Mouse (Mus musculus) embryonic facial prominence, embryonic 10.5 days (tissue): ENCODE measurements at regions not wholly inside any gene's neighbourhood (a gene's known extent, or its start where the extent isn't known, plus 50 kb on each side); places are given as distances from the start of the nearest gene placed in this dataset.

Experiments used
- DNase-seq: peaks from one replicate; pipeline ENCODE4 v3.0.0-alpha.2; 2017; ENCODE audit warnings: low spot score
- H3K27ac ChIP-seq: fragments of 300-500 bp; sonication (generic); replicated peaks from 2 replicates; pipeline ENCODE4 v1.5.1; 2016; ENCODE audit warnings: mild to moderate bottlenecking
- H3K27me3 ChIP-seq: fragments of 300-500 bp; sonication (generic); replicated peaks from 2 replicates; pipeline ENCODE4 v1.6.1; 2016; ENCODE audit warnings: low read depth, mild to moderate bottlenecking; ENCODE audit not compliant: poor library complexity, severe bottlenecking
- H3K36me3 ChIP-seq: fragments of 300-500 bp; sonication (generic); replicated peaks from 2 replicates; pipeline ENCODE4 v1.6.1; 2016; ENCODE audit warnings: mild to moderate bottlenecking, moderate library complexity
- H3K4me1 ChIP-seq: fragments of 300-500 bp; sonication (generic); 2 replicates; pipeline ENCODE4 v1.6.1; 2016
- H3K4me3 ChIP-seq: fragments of 300-500 bp; sonication (generic); 2 replicates; pipeline ENCODE4 v1.5.1; 2016; ENCODE audit warnings: mild to moderate bottlenecking, moderate library complexity
- H3K9me3 ChIP-seq: fragments of 300-500 bp; sonication (generic); 2 replicates; pipeline ENCODE4 v1.6.1; 2016; ENCODE audit warnings: mild to moderate bottlenecking
- whole genome bisulfite sequencing: fragments of 180-500 bp; shearing (Covaris S2); methylation state at CpG from one replicate; pipeline ENCODE4 v1.1.7; 2016; 5-methylcytosine and 5-hydroxymethylcytosine counted together

GRCm38 (mm10) chr2:50405932-50406331 lies 109.3 kb upstream of the Mmadhc start:
- Histone ChIP-seq H3K36me3 (no peaks in the 10 kb centered on the region), H3K4me3 (no peak overlapping the region), H3K4me1 (no peaks in the 10 kb centered on the region), H3K9me3 (no peaks in the 10 kb centered on the region), H3K27ac (no peak overlapping the region), H3K27me3 (no peaks in the 10 kb centered on the region)
- peak; percentile 9 for DNase-seq
- 56% methylated on average over 4 of the region's 4 CpGs for WGBS

GRCm38 (mm10) chr2:50403106-50403505 lies 106.5 kb upstream of the Mmadhc start:
- no peaks in the 10 kb centered on the region for H3K36me3 ChIP-seq

GRCm38 (mm10) chr2:50398576-50398975 lies 102.0 kb upstream of the Mmadhc start:
- H3K4me1 ChIP-seq: no peaks in the 10 kb centered on the region
- H3K9me3 ChIP-seq: no peaks in the 10 kb centered on the region
- 93% methylated on average over 5 of the region's 5 CpGs for WGBS
- H3K27me3 ChIP-seq: no peaks in the 10 kb centered on the region
- no peak overlapping the region for H3K27ac ChIP-seq
- no peaks in the 10 kb centered on the region for H3K36me3 ChIP-seq
- no peak for DNase-seq
- H3K4me3 ChIP-seq: no peak overlapping the region

More at GRCm38 (mm10) chr2:50403106-50403505, 106.5 kb upstream of the Mmadhc start:
- H3K4me1 ChIP-seq: no peaks in the 10 kb centered on the region
- H3K27me3 ChIP-seq: no peaks in the 10 kb centered on the region
- DNase-seq: no peak
- 87% methylated on average over 6 of the region's 6 CpGs for WGBS
- H3K27ac ChIP-seq: no peak overlapping the region
- H3K4me3 ChIP-seq: no peak overlapping the region
- H3K9me3 ChIP-seq: no peaks in the 10 kb centered on the region

- Histone ChIP-seq H3K9me3 (no peaks in the 10 kb centered on the region), H3K4me3 (no peak overlapping the region), H3K36me3 (no peaks in the 10 kb centered on the region), H3K4me1 (peaks cover 20% of the 10 kb centered on the region), H3K27ac (no peak overlapping the region), H3K27me3 (no peaks in the 10 kb centered on the region)
- WGBS: 79% methylated on average over 16 of the region's 16 CpGs
- no peak for DNase-seq
Observed at GRCm38 (mm10) chr2:50377609-50378413, 81.2 kb upstream of the Mmadhc start.

- H3K27ac ChIP-seq: no peak overlapping the region
- WGBS: 85% methylated on average over 2 of the region's 2 CpGs
- H3K9me3 ChIP-seq: no peaks in the 10 kb centered on the region
- DNase-seq: no peak
- peaks cover 21% of the 10 kb centered on the region for H3K4me1 ChIP-seq
- H3K36me3 ChIP-seq: no peaks in the 10 kb centered on the region
- H3K4me3 ChIP-seq: no peak overlapping the region
- no peaks in the 10 kb centered on the region for H3K27me3 ChIP-seq
Observed at GRCm38 (mm10) chr2:50373626-50374025, 77.0 kb upstream of the Mmadhc start.

- Histone ChIP-seq H3K4me1 (peaks cover 21% of the 10 kb centered on the region), H3K27ac (no peak overlapping the region), H3K4me3 (no peak overlapping the region), H3K27me3 (no peaks in the 10 kb centered on the region), H3K9me3 (no peaks in the 10 kb centered on the region), H3K36me3 (no peaks in the 10 kb centered on the region)
- peak; percentile 18 for DNase-seq
- WGBS: 55% methylated on average over 7 of the region's 7 CpGs
Observed at GRCm38 (mm10) chr2:50373006-50373405, 76.4 kb upstream of the Mmadhc start.

GRCm38 (mm10) chr2:50368831-50369230 lies 72.2 kb upstream of the Mmadhc start:
- DNase-seq: no peak
- no peaks in the 10 kb centered on the region for H3K9me3 ChIP-seq
- no peaks in the 10 kb centered on the region for H3K36me3 ChIP-seq
- peaks cover 16% of the 10 kb centered on the region for H3K4me1 ChIP-seq
- no peaks in the 10 kb centered on the region for H3K27me3 ChIP-seq
- WGBS: 76% methylated on average over 4 of the region's 4 CpGs
- H3K27ac ChIP-seq: no peak overlapping the region
- no peak overlapping the region for H3K4me3 ChIP-seq

- no peak for DNase-seq
- WGBS: 83% methylated on average over 6 of the region's 6 CpGs
- H3K4me3 ChIP-seq: no peak overlapping the region
- no peaks in the 10 kb centered on the region for H3K9me3 ChIP-seq
- H3K27ac ChIP-seq: no peak overlapping the region
- no peaks in the 10 kb centered on the region for H3K27me3 ChIP-seq
- H3K4me1 ChIP-seq: peaks cover 13% of the 10 kb centered on the region
- no peaks in the 10 kb centered on the region for H3K36me3 ChIP-seq
Observed at GRCm38 (mm10) chr2:50368351-50368750, 71.8 kb upstream of the Mmadhc start.

- no peaks in the 10 kb centered on the region for H3K27me3 ChIP-seq
- H3K4me3 ChIP-seq: no peak overlapping the region
- H3K9me3 ChIP-seq: 0 out of 2 replicates have a peak, but pooled peaks cover 2% of the 10 kb centered on the region
- DNase-seq: no peak
- H3K4me1 ChIP-seq: peaks cover 6% of the 10 kb centered on the region; the same call in 1 of the 2 replicates
- no peak overlapping the region for H3K27ac ChIP-seq
- 58% methylated on average over 6 of the region's 6 CpGs for WGBS
- no peaks in the 10 kb centered on the region for H3K36me3 ChIP-seq
Observed at GRCm38 (mm10) chr2:50365221-50365620, 68.6 kb upstream of the Mmadhc start.

- H3K4me1 ChIP-seq: no peaks in the 10 kb centered on the region
- no peaks in the 10 kb centered on the region for H3K27me3 ChIP-seq
- H3K4me3 ChIP-seq: no peak overlapping the region
- H3K27ac ChIP-seq: no peak overlapping the region
- H3K9me3 ChIP-seq: no peaks in the 10 kb centered on the region
- no peak for DNase-seq
- WGBS: 88% methylated on average over 2 of the region's 2 CpGs
- no peaks in the 10 kb centered on the region for H3K36me3 ChIP-seq
Observed at GRCm38 (mm10) chr2:50356089-50356488, 59.5 kb upstream of the Mmadhc start.

GRCm38 (mm10) chr2:50347486-50348265 lies 51.1 kb upstream of the Mmadhc start:
- Histone ChIP-seq H3K36me3 (no peaks in the 10 kb centered on the region), H3K27me3 (no peaks in the 10 kb centered on the region), H3K27ac (0 out of 2 replicates have a peak overlapping the region, but pooled peaks have one; percentile 35), H3K4me1 (peaks cover 28% of the 10 kb centered on the region), H3K9me3 (no peaks in the 10 kb centered on the region), H3K4me3 (no peak overlapping the region)
- peak; percentile 77 for DNase-seq
- 36% methylated on average over 10 of the region's 10 CpGs for WGBS
